Mouse (Mus musculus) embryonic facial prominence, embryonic 11.5 days (tissue): ENCODE results near the gene Bcor. TPM values are rescaled to one million over a fixed set of nuclear protein-coding genes. Genes with fewer than 3 reads are reported as not detected.

Experiments
- ATAC-seq: fragments of 200-750 bp; cut with Nextera tagmentation; replicated peaks from 2 replicates; pipeline ENCODE4 v1.8.0; 2017; ENCODE audit warnings: low read depth; ENCODE audit not compliant: insufficient number of reproducible peaks, low FRiP score, low TSS enrichment
- DNase-seq: peaks from one replicate; pipeline ENCODE4 v3.0.0-alpha.2; 2015; ENCODE audit warnings: low spot score
- H3K27ac ChIP-seq: fragments of 300-500 bp; sonication (generic); replicated peaks from 2 replicates; pipeline ENCODE4 v1.5.1; 2014; ENCODE audit warnings: mild to moderate bottlenecking, low read depth, low read length, control low read depth
- H3K27me3 ChIP-seq: fragments of 300-500 bp; sonication (generic); 2 replicates; pipeline ENCODE4 v1.6.1; 2014; ENCODE audit warnings: mild to moderate bottlenecking, low read length, moderate library complexity, mixed read lengths; ENCODE audit not compliant: control insufficient read depth, insufficient read depth
- H3K36me3 ChIP-seq: fragments of 300-500 bp; sonication (generic); replicated peaks from 2 replicates; pipeline ENCODE4 v1.6.1; 2014; ENCODE audit warnings: low read depth, mild to moderate bottlenecking, low read length, moderate library complexity, mixed read lengths; ENCODE audit not compliant: control insufficient read depth, insufficient read depth
- H3K4me1 ChIP-seq: fragments of 300-500 bp; sonication (generic); 2 replicates; pipeline ENCODE4 v1.6.1; 2014; ENCODE audit warnings: low read length, mixed read lengths; ENCODE audit not compliant: control insufficient read depth, insufficient read depth
- H3K4me2 ChIP-seq: fragments of 300-500 bp; sonication (generic); 2 replicates; pipeline ENCODE4 v1.6.1; 2014; ENCODE audit warnings: low read depth, mild to moderate bottlenecking, control low read depth, low read length, moderate library complexity
- H3K4me3 ChIP-seq: fragments of 300-500 bp; sonication (generic); 2 replicates; pipeline ENCODE4 v1.5.1; 2014; ENCODE audit warnings: low read depth, low read length, control low read depth
- H3K9ac ChIP-seq: fragments of 300-500 bp; sonication (generic); replicated peaks from 2 replicates; pipeline ENCODE4 v1.6.1; 2014; ENCODE audit warnings: mild to moderate bottlenecking, control low read depth, low read length
- H3K9me3 ChIP-seq: fragments of 300-500 bp; sonication (generic); replicated peaks from 2 replicates; pipeline ENCODE4 v1.6.1; 2016; ENCODE audit warnings: mild to moderate bottlenecking, low read length, inconsistent platforms, mixed read lengths; ENCODE audit not compliant: control insufficient read depth
- WGBS: fragments of 180-500 bp; shearing (Covaris S2); extraction: QIAGEN DNeasy Blood & Tissue Kit; methylation state at CpG from one replicate; pipeline ENCODE4 v1.1.7; 2014; 5-methylcytosine and 5-hydroxymethylcytosine counted together
- polyA plus RNA-seq: library from polyadenylated mRNA; unstranded; fragments of >200 nt; fragmentation: Nextera tagmentation; extraction: Ambion mirVana; gene quantifications from 2 replicates; pipeline ENCODE4 v1.2.1, GENCODE M21; 2014

Bcor gene
- polyA plus RNA-seq, 1 experiment from 2014 or later: 26.9 TPM

DNA sequence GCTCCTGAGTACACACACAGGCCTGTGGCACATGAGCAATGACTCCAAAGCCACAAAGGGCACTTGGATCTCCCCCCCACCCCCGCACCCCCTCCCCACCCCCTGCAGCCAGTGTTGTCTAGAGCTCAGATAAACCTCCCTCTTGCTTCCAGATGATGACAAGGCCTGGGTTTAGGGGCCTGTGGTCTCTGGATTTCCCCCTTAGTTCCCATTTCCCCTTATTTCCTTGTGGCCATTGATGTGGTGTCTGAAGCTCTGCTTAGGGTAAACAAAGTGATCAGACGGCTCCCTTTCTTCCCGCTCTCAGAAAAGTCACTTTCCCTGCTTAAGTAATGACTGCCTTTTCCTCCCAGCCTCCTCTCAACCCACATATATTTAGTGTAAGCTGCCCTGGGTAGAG is 35.6 kb downstream of the Bcor start:
- no peaks in the 10 kb centered on the region for H3K36me3 ChIP-seq
- WGBS: 2% methylated on average over 3 of the region's 3 CpGs
- no peaks in the 10 kb centered on the region for H3K9me3 ChIP-seq
- ATAC-seq (no peak), DNase-seq (no peak)
- H3K9ac ChIP-seq: no peak overlapping the region
- no peak overlapping the region for H3K4me3 ChIP-seq
- H3K27me3 ChIP-seq: peaks cover 30% of the 10 kb centered on the region
- no peak overlapping the region for H3K4me2 ChIP-seq
- no peak overlapping the region for H3K27ac ChIP-seq
- peaks cover 3% of the 10 kb centered on the region; the same call in 1 of the 2 replicates for H3K4me1 ChIP-seq

DNA sequence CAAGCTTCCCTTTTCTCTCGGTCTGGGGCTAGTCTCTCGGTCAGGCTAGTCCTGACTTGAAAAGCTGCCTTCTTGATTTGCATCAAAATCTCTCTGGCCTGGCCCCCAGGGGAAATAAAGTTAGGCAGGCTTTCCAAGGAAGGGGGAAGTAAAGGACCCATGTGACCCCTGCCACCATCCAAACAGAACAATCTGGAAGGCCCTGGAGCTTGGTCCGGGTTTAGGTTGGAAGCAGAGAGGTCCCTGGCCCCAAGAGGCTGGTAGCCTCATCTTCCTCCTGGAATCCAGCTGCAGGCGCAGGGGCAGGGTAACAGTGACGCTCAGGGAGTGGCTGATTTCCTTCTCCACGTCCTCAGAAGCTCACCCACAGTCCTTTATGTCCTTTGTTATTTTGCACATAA is 36.5 kb downstream of the Bcor start:
- ATAC-seq (no peak), DNase-seq (peak; percentile 34)
- Histone ChIP-seq H3K4me3 (no peak overlapping the region), H3K9me3 (no peaks in the 10 kb centered on the region), H3K27me3 (peaks cover 21% of the 10 kb centered on the region), H3K36me3 (no peaks in the 10 kb centered on the region), H3K27ac (no peak overlapping the region), H3K4me2 (no peak overlapping the region), H3K9ac (no peak overlapping the region), H3K4me1 (no peaks in the 10 kb centered on the region)
- 10% methylated on average over 6 of the region's 6 CpGs for WGBS

DNA sequence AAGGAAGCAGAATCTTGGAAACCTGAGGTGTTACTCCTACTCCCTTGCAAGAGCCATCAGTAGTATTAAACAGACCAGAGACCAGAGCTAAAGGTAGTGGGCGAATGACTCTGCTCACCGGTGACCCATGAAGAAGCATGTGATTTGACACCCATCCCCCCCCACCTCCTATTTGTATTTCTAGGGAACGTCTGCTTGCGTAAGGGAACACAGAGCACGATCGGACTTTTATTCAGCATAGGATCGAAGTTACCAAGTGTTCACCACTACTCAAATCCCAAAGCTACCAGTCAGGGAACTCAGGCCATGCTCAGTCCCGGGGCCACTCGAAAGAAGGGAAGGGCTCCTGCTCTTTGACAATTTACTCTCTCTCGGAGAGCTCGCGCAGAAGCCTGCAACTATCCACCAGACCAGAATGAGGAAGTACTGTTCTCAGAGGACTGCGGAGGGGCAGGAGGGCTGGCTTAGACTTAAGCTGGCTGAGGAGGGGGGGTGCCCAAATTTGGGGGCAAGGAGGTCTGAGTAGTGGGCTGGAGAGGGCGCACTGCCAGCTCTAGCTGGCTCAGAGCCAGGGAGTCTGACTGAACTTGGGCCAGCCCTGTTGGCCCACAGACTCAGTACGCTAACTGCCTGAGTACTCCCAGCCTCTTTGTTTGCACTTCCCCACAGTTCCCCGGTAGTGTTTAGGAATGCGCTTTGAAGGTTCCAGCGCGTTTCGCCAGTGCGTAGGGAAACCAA is 37.4 kb downstream of the Bcor start:
- ATAC-seq (no peak; the same call in 1 of the 2 replicates), DNase-seq (peak; percentile 68)
- H3K9me3 ChIP-seq: no peaks in the 10 kb centered on the region
- peak overlapping the region; percentile 37 for H3K9ac ChIP-seq
- no peaks in the 10 kb centered on the region for H3K4me1 ChIP-seq
- no peaks in the 10 kb centered on the region for H3K36me3 ChIP-seq
- H3K4me2 ChIP-seq: peak overlapping the region; percentile 21; the same call in 1 of the 2 replicates
- peaks cover 15% of the 10 kb centered on the region; the same call in 1 of the 2 replicates for H3K27me3 ChIP-seq
- peak overlapping the region; percentile 28 for H3K27ac ChIP-seq
- no peak overlapping the region for H3K4me3 ChIP-seq
- 11% methylated on average over 21 of the region's 21 CpGs for WGBS

DNA sequence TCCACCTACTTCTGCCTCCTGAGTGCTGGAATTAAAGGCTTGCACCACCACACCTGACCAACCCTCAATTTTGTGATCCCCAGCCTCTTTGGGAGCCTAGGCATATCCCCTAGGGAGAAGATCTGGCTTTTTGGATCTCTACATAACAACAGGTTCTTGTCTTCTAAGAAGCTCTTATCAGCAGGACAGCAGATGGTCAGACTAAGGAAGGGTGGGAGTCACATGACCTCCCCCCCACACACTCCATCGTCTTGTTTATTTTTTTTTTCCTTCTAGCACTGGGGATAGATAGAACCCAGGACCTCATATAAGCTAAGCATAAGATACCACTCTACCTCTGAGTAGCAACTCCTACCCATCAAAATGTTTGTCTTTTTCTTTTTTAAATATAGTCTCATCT is 40.7 kb downstream of the Bcor start:
- H3K4me3 ChIP-seq: no peak overlapping the region
- no peak for DNase-seq
- H3K36me3 ChIP-seq: no peaks in the 10 kb centered on the region
- no peak overlapping the region for H3K9ac ChIP-seq
- no peak overlapping the region for H3K4me2 ChIP-seq
- H3K27ac ChIP-seq: no peak overlapping the region
- H3K9me3 ChIP-seq: no peaks in the 10 kb centered on the region
- no peak for ATAC-seq
- 32% methylated on average over 1 of the region's 1 CpGs for WGBS
- H3K27me3 ChIP-seq: peaks cover 4% of the 10 kb centered on the region; the same call in 1 of the 2 replicates
- no peaks in the 10 kb centered on the region for H3K4me1 ChIP-seq

DNA sequence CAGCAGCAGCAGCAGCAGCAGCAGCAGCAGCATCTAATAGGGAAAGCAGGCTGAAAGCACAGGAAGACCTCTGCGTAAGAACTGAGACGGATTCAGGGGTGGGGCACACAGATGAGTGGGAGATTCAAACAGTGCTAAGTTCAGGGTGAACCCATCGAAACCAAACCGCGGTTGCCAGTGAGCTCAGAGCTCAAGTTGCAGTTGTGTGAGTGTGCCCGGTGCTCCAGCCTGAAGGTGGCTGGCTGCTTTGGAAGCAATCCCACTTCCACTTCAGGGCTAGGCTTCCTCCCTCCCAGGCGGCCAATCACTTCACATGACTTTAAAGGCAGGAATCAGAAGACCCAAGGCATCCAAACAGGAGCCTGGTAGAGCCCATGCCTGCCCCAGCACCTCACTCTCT is 44.0 kb downstream of the Bcor start:
- ATAC-seq: no peak
- peak; percentile 8 for DNase-seq
- H3K4me1 ChIP-seq: no peaks in the 10 kb centered on the region
- H3K9ac ChIP-seq: no peak overlapping the region
- 20% methylated on average over 7 of the region's 7 CpGs for WGBS
- no peaks in the 10 kb centered on the region for H3K9me3 ChIP-seq
- H3K27me3 ChIP-seq: no peaks in the 10 kb centered on the region
- H3K4me2 ChIP-seq: no peak overlapping the region
- no peaks in the 10 kb centered on the region for H3K36me3 ChIP-seq
- no peak overlapping the region for H3K4me3 ChIP-seq
- no peak overlapping the region for H3K27ac ChIP-seq

DNA sequence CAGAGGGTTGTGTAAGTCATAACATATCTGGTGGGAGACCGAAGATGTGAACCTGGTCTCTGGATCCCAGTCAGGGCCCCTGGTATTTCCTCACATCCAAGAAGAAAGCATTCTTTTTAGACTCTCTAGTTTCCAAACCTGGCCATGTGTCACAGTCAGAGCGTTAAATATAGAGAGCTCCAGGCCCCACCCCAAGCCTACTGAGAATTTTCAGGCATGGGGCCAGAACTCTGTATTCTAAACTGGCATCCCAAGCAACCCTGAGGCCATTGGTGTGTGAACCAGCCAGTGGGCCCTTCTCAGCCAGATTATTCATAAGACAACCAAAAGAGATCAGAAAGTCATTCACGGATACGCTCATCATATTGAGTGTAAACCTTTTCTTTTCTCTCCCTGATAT is 48.0 kb downstream of the Bcor start:
- H3K9ac ChIP-seq: no peak overlapping the region
- no peak overlapping the region for H3K27ac ChIP-seq
- ATAC-seq (no peak), DNase-seq (no peak)
- H3K27me3 ChIP-seq: no peaks in the 10 kb centered on the region; the same call in 1 of the 2 replicates
- H3K4me2 ChIP-seq: no peak overlapping the region
- WGBS: 82% methylated on average over 4 of the region's 4 CpGs
- H3K36me3 ChIP-seq: no peaks in the 10 kb centered on the region
- H3K9me3 ChIP-seq: no peaks in the 10 kb centered on the region
- H3K4me1 ChIP-seq: no peaks in the 10 kb centered on the region
- no peak overlapping the region for H3K4me3 ChIP-seq

DNA sequence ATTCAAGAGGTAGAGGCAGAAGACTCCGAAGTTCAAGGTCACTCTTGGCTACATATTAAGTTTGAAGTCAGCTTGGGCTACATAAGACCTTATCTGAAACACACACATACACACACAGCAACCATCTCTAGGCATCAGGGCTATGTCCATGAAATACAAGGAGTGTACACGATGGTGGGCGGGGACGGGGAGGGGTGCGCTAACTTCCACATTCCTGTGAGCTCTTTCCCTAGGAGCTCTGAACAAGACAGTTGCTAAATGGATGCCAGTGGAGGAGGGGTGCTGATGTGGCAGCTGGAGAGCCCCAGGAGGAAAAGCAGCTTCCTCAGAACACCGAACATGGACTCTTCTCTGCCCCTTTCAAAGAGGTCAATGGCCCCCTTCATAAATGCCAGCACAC is 49.6 kb downstream of the Bcor start:
- H3K4me2 ChIP-seq: no peak overlapping the region
- no peak overlapping the region for H3K9ac ChIP-seq
- ATAC-seq: no peak
- H3K9me3 ChIP-seq: no peaks in the 10 kb centered on the region
- no peaks in the 10 kb centered on the region for H3K36me3 ChIP-seq
- no peak for DNase-seq
- no peak overlapping the region for H3K4me3 ChIP-seq
- no peaks in the 10 kb centered on the region; the same call in 1 of the 2 replicates for H3K27me3 ChIP-seq
- no peak overlapping the region for H3K27ac ChIP-seq
- WGBS: 75% methylated on average over 6 of the region's 6 CpGs
- H3K4me1 ChIP-seq: no peaks in the 10 kb centered on the region

DNA sequence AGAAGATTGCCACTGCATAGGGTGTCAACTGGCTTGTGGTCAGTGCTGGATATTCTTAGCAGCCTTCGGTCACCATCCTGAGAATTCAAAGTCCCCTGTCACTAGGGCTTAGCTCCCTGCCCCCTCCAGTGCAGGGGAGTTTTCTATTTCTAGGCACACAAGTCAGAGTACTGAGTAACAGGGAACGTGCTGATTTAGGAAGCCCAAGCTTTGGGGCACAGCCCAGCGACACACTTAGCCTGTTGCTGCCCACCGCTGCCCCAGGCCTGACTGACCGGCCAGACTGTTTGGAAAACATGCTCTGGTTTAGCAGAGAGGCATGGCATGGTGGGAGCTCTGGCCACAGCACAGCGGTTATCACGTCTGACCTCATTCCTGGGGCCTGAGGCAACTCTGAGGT is 54.8 kb downstream of the Bcor start:
- no peaks in the 10 kb centered on the region; the same call in 1 of the 2 replicates for H3K27me3 ChIP-seq
- H3K27ac ChIP-seq: no peak overlapping the region
- no peak overlapping the region for H3K4me2 ChIP-seq
- 72% methylated on average over 7 of the region's 7 CpGs for WGBS
- DNase-seq (no peak), ATAC-seq (no peak)
- no peak overlapping the region for H3K9ac ChIP-seq
- no peaks in the 10 kb centered on the region for H3K4me1 ChIP-seq
- no peaks in the 10 kb centered on the region for H3K36me3 ChIP-seq
- H3K4me3 ChIP-seq: no peak overlapping the region
- no peaks in the 10 kb centered on the region for H3K9me3 ChIP-seq
